Mouse (Mus musculus): ENCODE data around the gene Rel.

DNA sequence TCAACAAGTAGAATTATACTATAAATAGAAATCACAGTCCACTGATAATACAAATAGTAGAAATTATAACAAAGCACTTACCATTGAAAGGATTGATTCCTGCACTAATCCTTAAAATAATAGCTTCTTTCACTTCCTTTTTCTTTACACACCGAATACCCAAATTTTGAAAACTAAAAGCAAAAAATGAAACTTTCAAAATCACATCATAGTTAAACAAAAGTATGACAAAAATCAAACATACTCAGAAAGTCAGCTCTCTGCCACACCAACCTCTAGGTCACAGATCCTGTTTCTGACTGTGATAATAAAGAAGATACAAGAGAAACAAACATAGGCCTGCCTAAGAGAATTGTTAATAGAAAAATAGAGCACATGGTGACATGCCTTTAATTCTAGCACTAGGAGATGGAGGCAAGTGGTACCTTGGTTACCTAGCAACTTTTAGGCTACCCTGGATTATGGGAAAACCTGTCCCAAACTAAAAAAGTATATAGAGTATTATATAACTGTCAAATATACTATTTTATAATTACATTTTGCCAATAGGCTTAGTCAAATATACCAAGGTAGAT, 17.5 kb downstream of the Rel start:
- TF ChIP-seq CTCF (IDR thresholded peaks at IDR 0.05 in 2 of 3, conservative IDR thresholded peaks at IDR 0.05 in 1 of 3; ENCODE audit: control insufficient read depth in 1 of 3, insufficient read depth in 1 of 3, low read depth in 2 of 3, low read length in 3 of 3, poor library complexity in 1 of 3, severe bottlenecking in 1 of 3) (no peak), RAD21 (IDR thresholded peaks at IDR 0.05; ENCODE audit: low read depth, low read length) (no peak), GABPA (IDR thresholded peaks at IDR 0.05; ENCODE audit: low read depth, low read length) (no peak), EP300 (IDR thresholded peaks at IDR 0.05; ENCODE audit: low read depth in 1 of 2, low read length in 2 of 2) (no peak), JUND (IDR thresholded peaks at IDR 0.05; ENCODE audit: low read depth, low read length) (no peak), USF2 (IDR thresholded peaks at IDR 0.05; ENCODE audit: borderline replicate concordance in 1 of 2, insufficient read depth in 1 of 2, low read depth in 1 of 2, low read length in 2 of 2) (no peak), CHD1 (IDR thresholded peaks at IDR 0.05; ENCODE audit: low read depth, low read length) (no peak), ZNF384 (IDR thresholded peaks at IDR 0.05; ENCODE audit: low read depth, low read length) (no peak), ETS1 (IDR thresholded peaks at IDR 0.05; ENCODE audit: low read depth, low read length) (no peak), POLR2A (IDR thresholded peaks at IDR 0.05; ENCODE audit: control insufficient read depth in 1 of 2, insufficient read depth in 1 of 2, low read depth in 1 of 2, low read length in 2 of 2, poor library complexity in 1 of 2) (no peak), MAX (IDR thresholded peaks at IDR 0.05; ENCODE audit: low read length) (no peak), USF1 (IDR thresholded peaks at IDR 0.05; ENCODE audit: low read depth, low read length) (no peak)
